Mouse (Mus musculus): ENCODE measurements around the gene Rtkn. TPM values are rescaled to one million over a fixed set of nuclear protein-coding genes. Genes with fewer than 3 reads are reported as not detected.

Rtkn gene
- polyA plus RNA-seq, 1 experiment from 2014 or later: 39.9 TPM

DNA sequence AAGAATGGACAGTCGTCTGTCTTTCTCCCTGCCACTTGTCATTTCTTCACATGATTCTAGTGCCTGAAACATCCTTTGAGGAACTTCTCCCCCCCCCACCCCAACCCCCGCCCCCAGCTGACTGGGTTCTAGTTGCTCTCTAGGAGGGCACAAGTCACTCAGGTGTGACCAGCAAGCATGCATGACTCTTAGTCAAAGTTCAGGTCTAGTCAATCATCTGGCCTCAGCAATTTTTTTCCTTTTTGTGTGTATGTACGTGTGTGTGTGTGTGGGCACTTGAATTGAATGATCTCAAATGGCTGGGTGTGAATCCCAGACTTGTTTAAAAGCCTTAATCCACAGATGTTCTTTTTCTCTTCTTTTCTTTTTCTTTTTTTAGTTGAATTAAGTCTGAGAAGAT is 1.0 kb upstream of the Rtkn start:
- no peak overlapping the region for H3K9ac ChIP-seq
- H3K36me3 ChIP-seq: no peaks in the 10 kb centered on the region
- WGBS: 64% methylated on average over 3 of the region's 3 CpGs
- no peak overlapping the region for H3K4me3 ChIP-seq
- ATAC-seq (ENCODE audit: borderline replicate concordance, extremely low read depth, low FRiP score, low TSS enrichment): no peak
- no peak overlapping the region for H3K27ac ChIP-seq
- H3K4me1 ChIP-seq: peaks cover 46% of the 10 kb centered on the region
- H3K9me3 ChIP-seq: no peaks in the 10 kb centered on the region
- H3K27me3 ChIP-seq: no peaks in the 10 kb centered on the region
- H3K4me2 ChIP-seq: no peak overlapping the region

DNA sequence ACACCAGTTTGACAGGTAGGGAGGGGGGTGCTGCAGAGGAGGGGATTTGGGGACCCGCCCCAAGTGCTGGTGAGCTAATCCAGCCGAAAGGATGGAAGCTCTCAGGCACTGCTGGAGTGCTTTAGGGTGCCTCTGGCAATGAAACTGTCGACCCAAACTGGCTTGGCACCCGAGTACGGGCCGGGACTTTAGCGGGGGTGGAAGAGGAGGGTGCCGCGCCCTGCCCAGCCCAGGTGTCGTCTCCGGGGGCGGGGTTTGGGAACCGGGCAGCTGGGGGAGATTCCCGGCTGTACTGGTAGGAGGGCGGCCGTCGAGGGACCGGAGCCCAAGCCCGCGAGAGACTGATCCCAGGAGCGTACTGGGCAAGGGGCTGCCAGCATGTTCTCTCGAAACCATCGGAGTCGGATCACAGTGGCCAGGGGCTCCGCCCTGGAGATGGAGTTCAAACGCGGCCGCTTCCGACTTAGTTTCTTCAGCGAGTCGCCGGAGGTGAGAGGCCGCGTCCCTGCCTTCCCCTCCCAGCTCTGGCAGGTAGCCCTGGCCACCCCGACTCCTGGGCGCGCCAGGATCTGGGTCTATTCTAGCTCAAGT is 403 bp downstream of the Rtkn start:
- H3K36me3 ChIP-seq: no peaks in the 10 kb centered on the region
- no peak for ATAC-seq (ENCODE audit: borderline replicate concordance, extremely low read depth, low FRiP score, low TSS enrichment)
- peaks cover 47% of the 10 kb centered on the region for H3K4me1 ChIP-seq
- H3K4me3 ChIP-seq: peak overlapping the region; percentile 59
- H3K27me3 ChIP-seq: no peaks in the 10 kb centered on the region
- H3K4me2 ChIP-seq: peak overlapping the region; percentile 86
- H3K27ac ChIP-seq: peak overlapping the region; percentile 100
- H3K9ac ChIP-seq: peak overlapping the region; percentile 85
- no peaks in the 10 kb centered on the region for H3K9me3 ChIP-seq
- WGBS: 2% methylated on average over 34 of the region's 37 CpGs

DNA sequence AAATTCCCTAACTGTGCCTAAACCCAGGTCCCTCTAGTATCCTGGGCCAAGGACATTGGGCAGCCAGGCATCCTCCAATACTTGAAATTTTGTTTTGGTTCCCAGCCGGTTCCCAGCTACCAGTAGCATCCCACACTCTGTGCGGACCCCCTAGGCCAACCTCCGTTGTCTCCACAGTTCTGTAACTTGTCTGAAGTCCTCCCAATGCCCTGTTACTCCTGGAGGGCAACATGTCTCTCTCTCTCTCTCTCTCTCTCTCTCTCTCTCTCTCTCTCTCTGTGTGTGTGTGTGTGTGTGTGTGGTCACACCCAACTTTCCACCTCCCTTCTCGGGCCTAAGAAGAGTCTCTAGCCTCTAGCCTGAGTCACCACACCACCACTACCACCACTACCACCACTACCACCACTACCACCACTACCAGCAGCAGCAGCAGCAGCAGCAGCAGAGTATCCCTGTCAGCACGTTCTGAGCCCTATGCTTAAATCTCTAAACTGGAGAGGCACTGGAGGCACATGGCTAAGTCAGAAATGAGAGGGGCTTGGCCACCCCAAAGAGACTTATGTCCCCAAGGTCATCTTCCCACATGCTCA is 1.1 kb downstream of the Rtkn start:
- Histone ChIP-seq H3K9ac (peak overlapping the region; percentile 85), H3K4me1 (peaks cover 40% of the 10 kb centered on the region), H3K9me3 (no peaks in the 10 kb centered on the region), H3K36me3 (no peaks in the 10 kb centered on the region), H3K4me3 (peak overlapping the region; percentile 59), H3K27me3 (no peaks in the 10 kb centered on the region), H3K4me2 (peak overlapping the region; percentile 86), H3K27ac (peak overlapping the region; percentile 100)
- WGBS: 8% methylated on average over 5 of the region's 5 CpGs
- ATAC-seq (ENCODE audit: borderline replicate concordance, extremely low read depth, low FRiP score, low TSS enrichment): no peak

DNA sequence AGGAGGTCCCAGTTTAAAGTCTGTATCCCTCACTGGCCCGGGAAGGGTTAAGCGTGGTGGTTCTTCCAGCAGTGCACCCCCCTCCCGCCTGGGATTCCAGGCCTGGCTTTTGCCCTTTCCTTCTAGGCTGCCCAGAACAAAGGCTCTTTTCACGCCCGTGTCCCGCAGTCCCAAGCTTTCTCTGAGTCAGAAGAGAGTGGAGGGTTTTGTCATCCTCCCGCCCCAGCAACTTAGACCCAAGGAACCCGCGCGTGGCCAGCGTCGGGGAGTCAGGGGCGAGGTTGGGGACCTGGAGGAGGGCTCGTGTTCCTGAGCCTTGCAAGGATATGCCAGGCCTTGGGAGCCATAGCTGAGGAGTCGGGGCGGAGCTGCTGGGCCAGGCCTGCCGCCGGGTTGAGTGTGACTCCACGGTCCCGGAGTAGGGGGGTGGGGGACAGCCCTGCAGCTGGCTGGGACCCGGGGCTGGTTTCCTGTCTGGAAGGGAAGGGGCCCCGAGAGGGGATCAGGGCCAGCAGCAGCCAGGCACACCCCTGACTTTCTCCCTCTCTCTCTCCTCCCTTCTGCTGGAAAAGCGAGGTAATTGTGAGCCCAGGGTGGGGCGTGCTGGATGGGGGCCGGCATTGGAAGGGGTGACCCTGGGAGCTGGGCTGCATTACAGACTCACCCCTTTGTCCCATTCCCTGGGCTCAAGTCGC is 1.8 kb downstream of the Rtkn start:
- Histone ChIP-seq H3K27ac (peak overlapping the region; percentile 100), H3K4me3 (peak overlapping the region; percentile 59), H3K9me3 (no peaks in the 10 kb centered on the region), H3K4me1 (peaks cover 43% of the 10 kb centered on the region), H3K4me2 (peak overlapping the region; percentile 86), H3K9ac (peak overlapping the region; percentile 85), H3K27me3 (no peaks in the 10 kb centered on the region), H3K36me3 (no peaks in the 10 kb centered on the region)
- ATAC-seq (ENCODE audit: borderline replicate concordance, extremely low read depth, low FRiP score, low TSS enrichment): peak; percentile 85
- WGBS: under 1% methylated on average over 26 of the region's 26 CpGs

DNA sequence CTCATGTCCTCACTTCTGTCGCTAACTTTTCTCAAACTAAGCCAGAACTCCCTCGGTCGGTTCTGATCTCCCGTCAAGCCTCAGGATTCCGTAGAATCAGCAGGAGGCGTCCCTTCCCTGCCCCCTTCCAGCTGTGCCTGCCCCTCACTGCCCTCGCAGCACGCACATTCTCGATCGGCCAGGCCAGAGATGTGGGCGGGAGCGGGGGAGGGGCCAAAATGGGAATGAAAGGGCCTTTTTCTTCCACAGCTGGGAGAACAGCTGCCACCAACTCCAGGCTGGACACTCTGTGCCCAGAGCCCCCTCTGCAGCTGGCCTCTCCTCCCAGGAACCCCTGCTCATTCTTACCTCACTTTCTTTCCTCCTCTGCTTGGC is 2.3 kb downstream of the Rtkn start:
- Histone ChIP-seq H3K9ac (peak overlapping the region; percentile 85), H3K4me1 (peaks cover 45% of the 10 kb centered on the region), H3K4me2 (peak overlapping the region; percentile 86), H3K27ac (peak overlapping the region; percentile 100), H3K27me3 (no peaks in the 10 kb centered on the region), H3K4me3 (peak overlapping the region; percentile 59), H3K9me3 (no peaks in the 10 kb centered on the region), H3K36me3 (no peaks in the 10 kb centered on the region)
- 0% methylated on average over 12 of the region's 12 CpGs for WGBS
- peak; percentile 87 for ATAC-seq (ENCODE audit: borderline replicate concordance, extremely low read depth, low FRiP score, low TSS enrichment)

DNA sequence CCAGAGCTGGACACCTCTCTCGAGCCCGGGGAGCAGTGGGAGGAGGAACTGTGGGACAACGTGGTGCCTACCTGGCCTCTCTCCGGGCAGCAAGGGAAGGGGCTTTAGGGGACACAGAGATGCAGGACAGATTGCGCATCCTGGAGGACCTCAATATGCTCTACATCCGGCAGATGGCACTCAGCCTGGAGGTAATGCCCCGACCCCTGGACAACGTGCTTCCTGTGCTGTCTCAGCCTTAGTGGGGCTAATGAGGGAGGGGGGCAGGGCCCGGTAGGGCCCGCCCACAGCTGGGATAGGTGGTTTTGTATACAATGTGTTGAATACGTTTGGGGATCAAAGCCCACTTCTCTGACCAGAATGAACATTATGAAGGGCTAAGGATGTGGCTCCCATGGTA is 2.8 kb downstream of the Rtkn start:
- Histone ChIP-seq H3K9ac (peak overlapping the region; percentile 85), H3K27ac (peak overlapping the region; percentile 100), H3K36me3 (no peaks in the 10 kb centered on the region), H3K4me1 (peaks cover 47% of the 10 kb centered on the region), H3K4me3 (peak overlapping the region; percentile 59), H3K27me3 (no peaks in the 10 kb centered on the region), H3K4me2 (peak overlapping the region; percentile 86), H3K9me3 (no peaks in the 10 kb centered on the region)
- WGBS: 2% methylated on average over 11 of the region's 11 CpGs
- ATAC-seq (ENCODE audit: borderline replicate concordance, extremely low read depth, low FRiP score, low TSS enrichment): peak; percentile 28; the same call in 1 of the 2 replicates

DNA sequence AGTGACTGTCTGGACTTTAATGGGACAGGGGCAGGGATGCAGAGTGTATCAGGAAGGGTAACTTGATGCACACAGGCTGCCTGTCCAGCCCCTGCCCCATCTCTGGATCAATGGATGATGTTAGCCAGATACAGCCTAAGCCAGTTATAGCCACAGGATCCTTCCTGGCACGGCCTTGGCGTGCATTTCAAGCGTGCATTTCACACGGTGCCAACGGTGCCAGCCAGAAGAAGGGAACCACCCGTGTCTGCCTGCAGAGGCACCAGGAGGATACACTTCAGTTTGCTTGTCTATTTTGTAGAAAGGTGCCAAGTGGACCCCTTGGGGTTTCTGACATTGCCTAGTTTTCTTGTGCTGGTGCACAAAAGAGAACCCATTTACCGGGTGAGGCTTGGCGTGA is 4.8 kb downstream of the Rtkn start:
- Histone ChIP-seq H3K4me1 (peaks cover 41% of the 10 kb centered on the region), H3K9me3 (no peaks in the 10 kb centered on the region), H3K9ac (no peak overlapping the region), H3K4me3 (no peak overlapping the region), H3K36me3 (no peaks in the 10 kb centered on the region), H3K27ac (no peak overlapping the region), H3K4me2 (no peak overlapping the region), H3K27me3 (no peaks in the 10 kb centered on the region)
- 93% methylated on average over 8 of the region's 8 CpGs for WGBS
- no peak for ATAC-seq (ENCODE audit: borderline replicate concordance, extremely low read depth, low FRiP score, low TSS enrichment)

DNA sequence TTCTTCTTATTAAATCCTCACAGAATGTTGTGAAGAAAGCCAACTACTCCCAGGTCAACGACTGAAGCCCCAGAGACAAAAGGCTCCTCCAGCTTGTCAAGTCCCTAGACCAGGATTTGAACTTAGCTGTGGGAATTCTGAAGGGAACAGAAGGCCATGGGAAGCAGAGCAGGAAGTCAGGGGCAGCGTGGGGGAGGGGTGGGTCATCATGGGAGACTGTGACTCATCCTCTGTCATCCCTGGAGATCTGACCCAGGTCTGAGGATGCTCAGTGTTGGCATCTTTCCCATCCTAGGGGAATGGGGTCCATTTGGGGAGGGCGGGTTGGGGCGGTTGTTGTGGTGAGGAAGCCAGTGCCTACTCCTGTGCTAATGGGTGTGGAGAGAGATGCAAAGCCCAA is 6.4 kb downstream of the Rtkn start:
- Histone ChIP-seq H3K4me2 (peak overlapping the region; percentile 51), H3K27ac (0 out of 2 replicates have a peak overlapping the region, but pooled peaks have one; percentile 16), H3K4me3 (no peak overlapping the region), H3K27me3 (no peaks in the 10 kb centered on the region), H3K9me3 (no peaks in the 10 kb centered on the region), H3K36me3 (0 out of 2 replicates have a peak, but pooled peaks cover 4% of the 10 kb centered on the region), H3K9ac (no peak overlapping the region), H3K4me1 (peaks cover 29% of the 10 kb centered on the region)
- ATAC-seq (ENCODE audit: borderline replicate concordance, extremely low read depth, low FRiP score, low TSS enrichment): no peak
- WGBS: 47% methylated on average over 4 of the region's 4 CpGs

DNA sequence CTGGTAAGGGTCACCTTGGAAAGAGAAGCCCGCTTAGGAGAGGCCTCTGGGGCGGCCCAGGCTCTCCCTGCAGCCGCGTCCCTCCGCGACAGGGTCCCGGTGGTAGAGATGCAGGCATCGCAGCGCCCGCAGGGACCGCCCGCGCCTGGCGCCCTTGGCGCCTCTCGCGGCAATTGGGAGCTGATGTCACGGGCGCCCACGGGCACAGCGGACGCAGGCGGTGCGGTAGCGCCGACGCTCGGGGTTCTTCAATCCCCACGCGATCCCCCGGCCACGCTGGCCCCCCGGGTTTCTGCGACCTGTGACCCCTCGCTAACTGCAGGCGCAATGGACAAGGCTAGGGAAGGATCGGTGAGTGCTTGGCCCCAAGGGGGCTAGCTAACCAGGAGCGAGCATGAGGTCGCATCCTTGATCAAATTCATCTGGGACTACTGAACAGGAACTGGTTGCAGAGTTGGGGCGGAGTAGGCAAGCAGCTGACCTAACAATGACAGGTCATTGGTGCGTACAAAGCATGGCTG is 7.0 kb downstream of the Rtkn start:
- no peak for ATAC-seq (ENCODE audit: borderline replicate concordance, extremely low read depth, low FRiP score, low TSS enrichment)
- Histone ChIP-seq H3K27ac (0 out of 2 replicates have a peak overlapping the region, but pooled peaks have one; percentile 16), H3K4me2 (peak overlapping the region; percentile 51), H3K9ac (peak overlapping the region; percentile 32; the same call in 1 of the 2 replicates), H3K9me3 (no peaks in the 10 kb centered on the region), H3K4me3 (peak overlapping the region; percentile 25), H3K27me3 (no peaks in the 10 kb centered on the region), H3K4me1 (peaks cover 29% of the 10 kb centered on the region), H3K36me3 (peaks cover 10% of the 10 kb centered on the region; the same call in 1 of the 2 replicates)
- 12% methylated on average over 41 of the region's 41 CpGs for WGBS

DNA sequence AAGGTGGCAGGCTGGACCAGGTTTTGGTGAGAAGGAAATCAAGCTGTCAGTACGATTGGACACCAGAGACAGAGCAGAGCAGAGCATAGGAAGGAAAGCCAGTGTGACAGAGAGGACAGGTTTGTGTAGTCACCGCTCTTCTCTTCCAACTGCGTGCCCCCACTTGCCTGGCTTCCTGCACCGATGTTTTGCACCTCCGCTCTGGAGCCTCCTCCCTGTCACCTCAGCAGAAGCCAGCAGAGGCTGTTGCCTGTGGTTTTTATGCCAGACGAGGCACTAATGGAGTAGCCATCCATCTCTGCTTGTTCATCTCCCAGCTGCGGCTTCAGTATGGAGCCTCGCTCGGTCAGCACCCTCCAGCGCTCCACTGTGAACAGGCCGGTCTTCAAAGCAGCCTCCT is 7.6 kb downstream of the Rtkn start:
- peaks cover 26% of the 10 kb centered on the region for H3K4me1 ChIP-seq
- no peak overlapping the region for H3K4me3 ChIP-seq
- H3K4me2 ChIP-seq: no peak overlapping the region
- H3K36me3 ChIP-seq: peaks cover 16% of the 10 kb centered on the region; the same call in 1 of the 2 replicates
- no peaks in the 10 kb centered on the region for H3K27me3 ChIP-seq
- 58% methylated on average over 11 of the region's 11 CpGs for WGBS
- no peaks in the 10 kb centered on the region for H3K9me3 ChIP-seq
- no peak for ATAC-seq (ENCODE audit: borderline replicate concordance, extremely low read depth, low FRiP score, low TSS enrichment)
- no peak overlapping the region for H3K9ac ChIP-seq
- no peak overlapping the region for H3K27ac ChIP-seq

DNA sequence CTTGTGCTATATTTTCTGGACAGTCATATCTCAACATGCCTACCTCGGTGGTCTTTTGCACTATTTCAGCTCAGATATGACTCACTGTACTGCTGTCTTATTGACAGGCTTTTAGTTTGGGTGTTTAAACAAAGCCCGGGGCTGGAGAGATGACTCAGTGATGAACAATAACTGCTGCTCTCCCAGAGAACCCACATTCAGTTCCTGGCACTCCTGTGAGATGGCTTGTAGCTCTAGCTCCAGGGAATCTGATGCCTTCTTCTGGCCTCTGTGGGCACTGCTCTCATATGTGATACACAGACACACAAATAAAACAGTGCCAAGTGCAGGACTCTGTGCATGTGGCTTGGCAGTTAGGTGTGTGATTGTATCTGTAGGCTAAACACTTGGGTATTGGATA is 9.9 kb downstream of the Rtkn start:
- no peaks in the 10 kb centered on the region for H3K27me3 ChIP-seq
- H3K4me1 ChIP-seq: peaks cover 12% of the 10 kb centered on the region
- ATAC-seq (ENCODE audit: borderline replicate concordance, extremely low read depth, low FRiP score, low TSS enrichment): no peak
- H3K9ac ChIP-seq: no peak overlapping the region
- H3K4me2 ChIP-seq: no peak overlapping the region
- WGBS: 54% methylated on average over 2 of the region's 2 CpGs
- H3K27ac ChIP-seq: peak overlapping the region; percentile 36
- peaks cover 37% of the 10 kb centered on the region for H3K36me3 ChIP-seq
- H3K9me3 ChIP-seq: no peaks in the 10 kb centered on the region
- H3K4me3 ChIP-seq: no peak overlapping the region

DNA sequence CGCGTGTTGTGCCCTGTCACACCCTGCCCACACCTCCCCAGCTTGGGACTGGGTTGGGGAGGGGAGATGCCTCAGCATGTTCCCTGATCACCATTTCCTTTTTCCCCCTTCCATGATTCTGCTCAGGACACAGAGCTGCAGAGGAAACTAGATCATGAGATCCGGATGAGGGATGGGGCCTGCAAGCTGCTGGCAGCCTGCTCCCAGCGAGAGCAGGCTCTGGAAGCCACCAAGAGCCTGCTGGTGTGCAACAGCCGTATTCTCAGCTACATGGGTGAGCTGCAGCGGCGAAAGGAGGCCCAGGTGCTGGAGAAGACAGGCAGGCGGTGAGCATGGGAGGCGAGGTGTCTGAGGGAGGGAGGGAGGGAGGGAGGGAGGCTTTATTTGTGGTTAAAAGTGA is 10.5 kb downstream of the Rtkn start:
- no peaks in the 10 kb centered on the region for H3K9me3 ChIP-seq
- H3K27me3 ChIP-seq: no peaks in the 10 kb centered on the region
- H3K4me3 ChIP-seq: no peak overlapping the region
- no peak overlapping the region for H3K9ac ChIP-seq
- peaks cover 12% of the 10 kb centered on the region for H3K4me1 ChIP-seq
- H3K27ac ChIP-seq: peak overlapping the region; percentile 36
- no peak for ATAC-seq (ENCODE audit: borderline replicate concordance, extremely low read depth, low FRiP score, low TSS enrichment)
- 63% methylated on average over 9 of the region's 9 CpGs for WGBS
- peaks cover 43% of the 10 kb centered on the region for H3K36me3 ChIP-seq
- H3K4me2 ChIP-seq: no peak overlapping the region; the same call in 1 of the 2 replicates

Measured in lung, embryonic 15.5 days (tissue).